Mouse (Mus musculus) cerebellum, postnatal 4 days (tissue): ENCODE measurements around the gene Pak1ip1.
A peak's percentile ranks its signal among the peaks of the same experiment; 100 is the strongest.
"Not testable (repeated sequence)": the region's sequence is repeated elsewhere in the genome, so short reads cannot be mapped to it uniquely, and the experiment has no call there.

ENCODE experiments used
- DNase-seq, 2 experiments: peaks; one replicate each; pipeline ENCODE4 v3.0.0; 2022; ENCODE audit warnings: low spot score in 2 of 2, mixed read lengths in 1 of 2

Gene Pak1ip1

GRCm38 (mm10) chr13:41000926-41001639 lies at the start of gene Pak1ip1:
TSS of gene Pak1ip1 (plus strand) at chr13:41001023.
- DNase-seq = peak; percentile 85 to 92

- DNase-seq = no peak
Measured at GRCm38 (mm10) chr13:40951386-40951976, 49.3 kb upstream of the Pak1ip1 start.

- no peak for DNase-seq
Measured at GRCm38 (mm10) chr13:40953231-40953630, 47.6 kb upstream of the Pak1ip1 start.

- no peak for DNase-seq
Measured at GRCm38 (mm10) chr13:40955773-40956172, 45.0 kb upstream of the Pak1ip1 start.

- DNase-seq = no peak
Measured at GRCm38 (mm10) chr13:40967609-40968008, 33.2 kb upstream of the Pak1ip1 start.

GRCm38 (mm10) chr13:40968564-40968963 lies 32.3 kb upstream of the Pak1ip1 start:
- DNase-seq = no peak

GRCm38 (mm10) chr13:40969761-40970390 lies 30.9 kb upstream of the Pak1ip1 start:
- no peak for DNase-seq

- no peak for DNase-seq
Measured at GRCm38 (mm10) chr13:40971261-40971660, 29.6 kb upstream of the Pak1ip1 start.

GRCm38 (mm10) chr13:40971831-40972230 lies 29.0 kb upstream of the Pak1ip1 start:
- DNase-seq = no peak

GRCm38 (mm10) chr13:40972976-40973375 lies 27.8 kb upstream of the Pak1ip1 start:
- DNase-seq = no peak

GRCm38 (mm10) chr13:40977609-40978008 lies 23.2 kb upstream of the Pak1ip1 start:
- peak in 1 of 2 experiments; percentile 27 for DNase-seq

GRCm38 (mm10) chr13:40978652-40979051 lies 22.2 kb upstream of the Pak1ip1 start:
- DNase-seq = no peak

- no peak for DNase-seq
Measured at GRCm38 (mm10) chr13:40979321-40979720, 21.5 kb upstream of the Pak1ip1 start.

- no peak for DNase-seq
Measured at GRCm38 (mm10) chr13:40982759-40983158, 18.1 kb upstream of the Pak1ip1 start.

- no peak for DNase-seq
Measured at GRCm38 (mm10) chr13:40986081-40986480, 14.7 kb upstream of the Pak1ip1 start.

- not testable (repeated sequence) for DNase-seq
Measured at GRCm38 (mm10) chr13:40987608-40988303, 13.1 kb upstream of the Pak1ip1 start.

GRCm38 (mm10) chr13:40988418-40988817 lies 12.4 kb upstream of the Pak1ip1 start:
- DNase-seq = no peak

- DNase-seq = no peak
Measured at GRCm38 (mm10) chr13:40994487-40995263, 6.1 kb upstream of the Pak1ip1 start.

- DNase-seq = not testable (repeated sequence)
Measured at GRCm38 (mm10) chr13:40998537-40998936, 2.3 kb upstream of the Pak1ip1 start.

GRCm38 (mm10) chr13:41000140-41000925 lies 490 bp upstream of the Pak1ip1 start:
- peak in 1 of 2 experiments; percentile 46 for DNase-seq

GRCm38 (mm10) chr13:41002001-41002400 lies 1.2 kb downstream of the Pak1ip1 start:
- no peak for DNase-seq
